Mouse (Mus musculus) monocyte, adult 2 months (primary cell): ENCODE results near the gene Rnd2.
"Not testable (repeated sequence)": the region's sequence is repeated elsewhere in the genome, so short reads cannot be mapped to it uniquely, and the experiment has no call there.

Experiments used
- DNase-seq, 2 experiments: peaks; one replicate each; pipeline ENCODE4 v3.0.0; 2022; ENCODE audit warnings: low spot score in 2 of 2, low read depth in 1 of 2

Gene Rnd2

GRCm38 (mm10) chr11:101468263-101468688, 3.5 kb downstream of the Rnd2 start:
- no peak for DNase-seq

GRCm38 (mm10) chr11:101468731-101469130, 3.9 kb downstream of the Rnd2 start:
- no peak for DNase-seq

- DNase-seq = no peak
These were observed 4.4 kb downstream of the Rnd2 start for GRCm38 (mm10) chr11:101469155-101469554.

GRCm38 (mm10) chr11:101470206-101470605, 5.4 kb downstream of the Rnd2 start:
- no peak for DNase-seq

- no peak for DNase-seq
These were observed 7.1 kb downstream of the Rnd2 start for GRCm38 (mm10) chr11:101471926-101472325.

GRCm38 (mm10) chr11:101472336-101472735, 7.5 kb downstream of the Rnd2 start:
- DNase-seq = no peak

- not testable (repeated sequence) for DNase-seq
These were observed 8.9 kb downstream of the Rnd2 start for GRCm38 (mm10) chr11:101473686-101474085.

GRCm38 (mm10) chr11:101474298-101474697, 9.5 kb downstream of the Rnd2 start:
- no peak for DNase-seq

- not testable (repeated sequence) for DNase-seq
These were observed 11.6 kb downstream of the Rnd2 start for GRCm38 (mm10) chr11:101476361-101476760.

GRCm38 (mm10) chr11:101477194-101477551, 12.4 kb downstream of the Rnd2 start:
- no peak for DNase-seq

- no peak for DNase-seq
These were observed 12.9 kb downstream of the Rnd2 start for GRCm38 (mm10) chr11:101477552-101478211.

GRCm38 (mm10) chr11:101479171-101479635, 14.4 kb downstream of the Rnd2 start:
- no peak for DNase-seq

GRCm38 (mm10) chr11:101480912-101481311, 16.1 kb downstream of the Rnd2 start:
- DNase-seq = no peak

GRCm38 (mm10) chr11:101483804-101484203, 19.0 kb downstream of the Rnd2 start:
- no peak for DNase-seq

- no peak for DNase-seq
These were observed 19.4 kb downstream of the Rnd2 start for GRCm38 (mm10) chr11:101484245-101484644.

GRCm38 (mm10) chr11:101484814-101485213, 20.0 kb downstream of the Rnd2 start:
- DNase-seq = no peak

- no peak for DNase-seq
These were observed 20.8 kb downstream of the Rnd2 start for GRCm38 (mm10) chr11:101485509-101486028.

- DNase-seq = no peak
These were observed 21.3 kb downstream of the Rnd2 start for GRCm38 (mm10) chr11:101486126-101486525.

- DNase-seq = no peak
These were observed 41.5 kb downstream of the Rnd2 start for GRCm38 (mm10) chr11:101506269-101506780.

GRCm38 (mm10) chr11:101507090-101507489, 42.3 kb downstream of the Rnd2 start:
- no peak for DNase-seq

GRCm38 (mm10) chr11:101518937-101519336, 54.1 kb downstream of the Rnd2 start:
- DNase-seq = no peak

- no peak for DNase-seq
These were observed 54.6 kb downstream of the Rnd2 start for GRCm38 (mm10) chr11:101519364-101519763.
